Mouse (Mus musculus): ENCODE measurements at regions not wholly inside any gene's neighbourhood (a gene's known extent, or its start where the extent isn't known, plus 50 kb on each side); places are given as distances from the start of the nearest gene placed in this dataset.
A peak's percentile ranks its signal among the peaks of the same experiment; 100 is the strongest.

- TF ChIP-seq POLR2A (IDR thresholded peaks at IDR 0.05; ENCODE audit: borderline replicate concordance, control insufficient read depth, low read depth, low read length) (no peak), CTCF (IDR thresholded peaks at IDR 0.05; ENCODE audit: control insufficient read depth, insufficient read depth, low read length) (peak; percentile 7; the same call in 1 of the 2 replicates)
Observed at GRCm38 (mm10) chr12:109952933-109953332, 325.9 kb upstream of the Dio3 start.

Measured in bone marrow, adult 2 months (tissue).